Mouse (Mus musculus): ENCODE data around the gene Zfp36l1. TPM values are rescaled to one million over a fixed set of nuclear protein-coding genes. Genes with fewer than 3 reads are reported as not detected.
A peak's percentile ranks its signal among the peaks of the same experiment; 100 is the strongest.

The Zfp36l1 gene
- polyA plus RNA-seq, 1 experiment = 261 TPM

GRCm38 (mm10) chr12:80106138-80106895, 6.5 kb downstream of the Zfp36l1 start:
- WGBS = 80% methylated on average over 4 of the region's 4 CpGs
- peaks cover 3% of the 10 kb centered on the region; the same call in 1 of the 2 replicates for H3K4me1 ChIP-seq (ENCODE audit: control insufficient read depth, insufficient read depth, low read length)
- H3K4me3 ChIP-seq (replicated peaks; ENCODE audit: extremely low read depth, low read depth, low read length) = no peak overlapping the region
- TF ChIP-seq CTCF (IDR thresholded peaks at IDR 0.05; ENCODE audit: insufficient read depth, low read length) (no peak), POLR2A (IDR thresholded peaks at IDR 0.05; ENCODE audit: borderline replicate concordance, extremely low read depth, low read depth, low read length) (no peak)
- DNase-seq = no peak

DNA sequence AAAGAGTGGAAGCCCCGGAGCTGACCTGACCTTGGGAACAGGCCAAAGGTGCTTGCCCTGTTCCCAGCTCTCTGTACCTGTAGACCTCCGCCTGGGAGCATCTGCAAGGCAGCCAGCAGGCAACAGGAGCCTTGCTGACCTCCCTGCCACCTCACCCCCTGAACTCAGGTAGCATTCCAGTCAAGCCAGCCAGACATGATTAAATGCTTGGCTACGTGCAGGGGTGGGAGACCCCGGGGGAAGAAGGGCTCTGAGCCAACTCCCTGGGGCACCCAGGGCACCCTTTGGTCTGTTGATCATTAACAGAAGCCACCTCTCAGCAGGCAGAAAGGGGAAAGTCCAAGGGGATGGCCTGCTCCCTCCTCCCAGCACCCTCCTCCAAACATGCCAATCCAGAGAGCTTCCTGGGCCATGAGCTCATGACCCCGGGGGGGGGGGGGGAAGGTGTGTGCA, 9.3 kb downstream of the Zfp36l1 start:
- TF ChIP-seq POLR2A (IDR thresholded peaks at IDR 0.05; ENCODE audit: borderline replicate concordance, extremely low read depth, low read depth, low read length) (no peak), CTCF (IDR thresholded peaks at IDR 0.05; ENCODE audit: insufficient read depth, low read length) (no peak)
- Histone ChIP-seq H3K4me3 (replicated peaks; ENCODE audit: extremely low read depth, low read depth, low read length) (no peak overlapping the region), H3K4me1 (ENCODE audit: control insufficient read depth, insufficient read depth, low read length) (peaks cover 2% of the 10 kb centered on the region; the same call in 1 of the 2 replicates)
- 44% methylated on average over 5 of the region's 5 CpGs for WGBS
- peak; percentile 61 for DNase-seq

- peaks cover 2% of the 10 kb centered on the region; the same call in 1 of the 2 replicates for H3K4me1 ChIP-seq (ENCODE audit: control insufficient read depth, insufficient read depth, low read length)
- DNase-seq = no peak
- H3K4me3 ChIP-seq (replicated peaks; ENCODE audit: extremely low read depth, low read depth, low read length) = no peak overlapping the region
- 59% methylated on average over 4 of the region's 4 CpGs for WGBS
- TF ChIP-seq POLR2A (IDR thresholded peaks at IDR 0.05; ENCODE audit: borderline replicate concordance, extremely low read depth, low read depth, low read length) = no peak
- no peak for TF ChIP-seq CTCF (IDR thresholded peaks at IDR 0.05; ENCODE audit: insufficient read depth, low read length)
Observed at GRCm38 (mm10) chr12:80103089-80103488, 9.7 kb downstream of the Zfp36l1 start.

DNA sequence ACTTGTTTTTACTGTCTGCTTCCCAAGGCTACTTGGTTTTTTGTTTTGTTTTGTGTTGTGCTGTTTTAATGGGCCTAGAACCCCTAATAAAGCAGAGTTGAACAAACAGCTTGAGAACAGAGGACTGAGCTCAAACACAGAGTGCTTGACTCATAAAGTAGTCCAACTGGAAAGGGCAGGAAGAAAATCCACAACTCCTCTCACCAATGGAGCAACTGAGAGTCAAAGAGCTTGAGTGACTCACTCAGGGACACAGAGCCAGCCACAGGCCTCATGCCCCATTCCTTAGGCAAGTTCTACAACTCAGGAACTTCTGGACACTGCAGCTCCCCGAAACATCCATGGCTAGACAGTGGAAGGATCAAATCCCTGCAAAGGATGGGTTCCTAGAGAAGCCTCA, 14.0 kb downstream of the Zfp36l1 start:
- no peak for DNase-seq
- Histone ChIP-seq H3K4me1 (ENCODE audit: control insufficient read depth, insufficient read depth, low read length) (peaks cover 4% of the 10 kb centered on the region), H3K4me3 (replicated peaks; ENCODE audit: extremely low read depth, low read depth, low read length) (no peak overlapping the region)
- TF ChIP-seq CTCF (IDR thresholded peaks at IDR 0.05; ENCODE audit: insufficient read depth, low read length) (no peak), POLR2A (IDR thresholded peaks at IDR 0.05; ENCODE audit: borderline replicate concordance, extremely low read depth, low read depth, low read length) (no peak)
- WGBS = 63% methylated on average over 1 of the region's 1 CpGs

- no peak for DNase-seq
- TF ChIP-seq POLR2A (IDR thresholded peaks at IDR 0.05; ENCODE audit: borderline replicate concordance, extremely low read depth, low read depth, low read length) = no peak
- TF ChIP-seq CTCF (IDR thresholded peaks at IDR 0.05; ENCODE audit: insufficient read depth, low read length) = no peak
Observed at GRCm38 (mm10) chr12:80096734-80097133, 16.1 kb downstream of the Zfp36l1 start.

GRCm38 (mm10) chr12:80092787-80093186, 20.0 kb downstream of the Zfp36l1 start:
- no peak for DNase-seq
- TF ChIP-seq CTCF (IDR thresholded peaks at IDR 0.05; ENCODE audit: insufficient read depth, low read length) (no peak), POLR2A (IDR thresholded peaks at IDR 0.05; ENCODE audit: borderline replicate concordance, extremely low read depth, low read depth, low read length) (no peak)
- peaks cover 18% of the 10 kb centered on the region for H3K4me1 ChIP-seq (ENCODE audit: control insufficient read depth, insufficient read depth, low read length)
- H3K4me3 ChIP-seq (replicated peaks; ENCODE audit: extremely low read depth, low read depth, low read length) = no peak overlapping the region

More at GRCm38 (mm10) chr12:80096734-80097133, 16.1 kb downstream of the Zfp36l1 start:
- Histone ChIP-seq H3K4me3 (replicated peaks; ENCODE audit: extremely low read depth, low read depth, low read length) (no peak overlapping the region), H3K4me1 (ENCODE audit: control insufficient read depth, insufficient read depth, low read length) (peaks cover 6% of the 10 kb centered on the region)
- WGBS = 68% methylated on average over 6 of the region's 6 CpGs

DNA sequence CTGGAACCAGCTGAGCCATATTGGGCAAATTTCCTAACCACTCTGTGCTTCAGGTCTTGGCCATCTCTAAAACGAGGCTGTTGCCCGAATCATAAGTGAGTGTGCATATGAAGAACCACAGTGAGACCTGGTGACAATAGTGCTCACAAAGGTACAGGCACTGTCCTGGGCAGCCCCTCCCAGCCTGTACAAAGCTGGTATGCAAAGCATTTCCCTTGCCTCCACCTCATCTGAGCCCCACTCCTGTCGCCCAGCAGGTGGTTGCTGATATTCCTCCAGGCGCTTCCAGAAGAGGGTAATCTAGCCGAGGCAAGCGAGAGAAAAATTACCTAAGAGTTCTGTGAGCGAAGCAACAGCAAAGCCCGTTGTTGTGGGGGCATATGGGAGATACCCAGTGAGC, 21.7 kb downstream of the Zfp36l1 start:
- TF ChIP-seq POLR2A (IDR thresholded peaks at IDR 0.05; ENCODE audit: borderline replicate concordance, extremely low read depth, low read depth, low read length) (no peak), CTCF (IDR thresholded peaks at IDR 0.05; ENCODE audit: insufficient read depth, low read length) (no peak)
- WGBS = 39% methylated on average over 8 of the region's 8 CpGs
- DNase-seq = no peak
- Histone ChIP-seq H3K4me3 (replicated peaks; ENCODE audit: extremely low read depth, low read depth, low read length) (no peak overlapping the region), H3K4me1 (ENCODE audit: control insufficient read depth, insufficient read depth, low read length) (peaks cover 18% of the 10 kb centered on the region)

- WGBS = 46% methylated on average over 5 of the region's 5 CpGs
- Histone ChIP-seq H3K4me1 (ENCODE audit: control insufficient read depth, insufficient read depth, low read length) (peaks cover 18% of the 10 kb centered on the region), H3K4me3 (replicated peaks; ENCODE audit: extremely low read depth, low read depth, low read length) (peak overlapping the region; percentile 32)
- no peak for DNase-seq
- peak; percentile 23; the same call in 1 of the 2 replicates for TF ChIP-seq POLR2A (IDR thresholded peaks at IDR 0.05; ENCODE audit: borderline replicate concordance, extremely low read depth, low read depth, low read length)
- no peak for TF ChIP-seq CTCF (IDR thresholded peaks at IDR 0.05; ENCODE audit: insufficient read depth, low read length)
Observed at GRCm38 (mm10) chr12:80090529-80090928, 22.3 kb downstream of the Zfp36l1 start.

DNA sequence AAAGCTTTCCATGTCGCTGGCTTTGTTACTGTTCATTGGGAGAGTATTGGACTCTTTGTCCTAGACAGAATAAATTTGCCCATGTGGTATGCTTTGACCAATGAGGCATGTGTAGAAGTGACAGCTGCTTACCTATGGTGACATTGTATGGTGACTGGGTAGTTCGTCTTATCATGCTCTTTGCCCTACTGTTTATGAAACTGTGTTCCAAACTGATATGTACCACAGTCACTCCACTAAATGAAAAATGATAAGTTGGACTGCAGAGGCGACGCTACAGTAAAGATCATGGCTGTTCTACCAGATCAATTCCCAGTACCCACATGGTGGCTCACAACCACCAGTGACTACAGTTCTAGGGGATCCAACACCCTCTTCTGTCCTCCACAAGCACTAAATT, 24.7 kb downstream of the Zfp36l1 start:
- TF ChIP-seq POLR2A (IDR thresholded peaks at IDR 0.05; ENCODE audit: borderline replicate concordance, extremely low read depth, low read depth, low read length) (no peak), CTCF (IDR thresholded peaks at IDR 0.05; ENCODE audit: insufficient read depth, low read length) (no peak)
- 84% methylated on average over 4 of the region's 4 CpGs for WGBS
- DNase-seq = no peak
- Histone ChIP-seq H3K4me3 (replicated peaks; ENCODE audit: extremely low read depth, low read depth, low read length) (no peak overlapping the region), H3K4me1 (ENCODE audit: control insufficient read depth, insufficient read depth, low read length) (peaks cover 32% of the 10 kb centered on the region)

All from lung, adult 2 months (tissue).